Mouse (Mus musculus) forebrain, embryonic 11.5 days (tissue): ENCODE data around the gene Thy1. TPM values are rescaled to one million over a fixed set of nuclear protein-coding genes. Genes with fewer than 3 reads are reported as not detected.

Experiments
- ATAC-seq: fragments of 200-750 bp; cut with Nextera tagmentation; replicated peaks from 2 replicates; pipeline ENCODE4 v1.8.0; 2017; ENCODE audit warnings: moderate TSS enrichment; ENCODE audit not compliant: low FRiP score
- DNase-seq: peaks from one replicate; pipeline ENCODE4 v3.0.0-alpha.2; 2017; ENCODE audit warnings: low spot score
- H3K27ac ChIP-seq: fragments of 300-500 bp; sonication (generic); 2 replicates; pipeline ENCODE4 v1.5.1; 2014; ENCODE audit warnings: low read depth, low read length
- H3K27me3 ChIP-seq: fragments of 300-500 bp; sonication (generic); 2 replicates; pipeline ENCODE4 v1.6.1; 2014; ENCODE audit warnings: mild to moderate bottlenecking, low read length, mixed read lengths; ENCODE audit not compliant: control insufficient read depth, insufficient read depth
- H3K36me3 ChIP-seq: fragments of 300-500 bp; sonication (generic); 2 replicates; pipeline ENCODE4 v1.6.1; 2014; ENCODE audit warnings: mild to moderate bottlenecking, low read length, moderate library complexity, mixed read lengths; ENCODE audit not compliant: control insufficient read depth, insufficient read depth
- H3K4me1 ChIP-seq: fragments of 300-500 bp; sonication (generic); replicated peaks from 2 replicates; pipeline ENCODE4 v1.6.1; 2014; ENCODE audit warnings: low read length, mixed read lengths; ENCODE audit not compliant: control insufficient read depth, insufficient read depth
- H3K4me2 ChIP-seq: fragments of 300-500 bp; sonication (generic); 2 replicates; pipeline ENCODE4 v1.6.1; 2014; ENCODE audit warnings: low read depth, mild to moderate bottlenecking, low read length, moderate library complexity, mixed read lengths; ENCODE audit not compliant: severe bottlenecking
- H3K4me3 ChIP-seq: fragments of 300-500 bp; sonication (generic); 2 replicates; pipeline ENCODE4 v1.5.1; 2014; ENCODE audit warnings: low read depth, low read length
- H3K9ac ChIP-seq: fragments of 300-500 bp; sonication (generic); 2 replicates; pipeline ENCODE4 v1.6.1; 2014; ENCODE audit warnings: low read length
- H3K9me3 ChIP-seq: fragments of 300-500 bp; sonication (generic); 2 replicates; pipeline ENCODE4 v1.6.1; 2016; ENCODE audit warnings: low read length, mixed read lengths; ENCODE audit not compliant: control insufficient read depth
- WGBS: fragments of 180-500 bp; shearing (Covaris S2); extraction: QIAGEN DNeasy Blood & Tissue Kit; methylation state at CpG from one replicate; pipeline ENCODE4 v1.1.7; 2014; 5-methylcytosine and 5-hydroxymethylcytosine counted together
- polyA plus RNA-seq: library from polyadenylated mRNA; unstranded; fragments of >200 nt; fragmentation: Nextera tagmentation; extraction: Ambion mirVana; gene quantifications from 2 replicates; pipeline ENCODE4 v1.2.1, GENCODE M21; 2014

Thy1 gene
- polyA plus RNA-seq, 1 experiment from 2014 or later: not detected

- no peak overlapping the region for H3K4me2 ChIP-seq
- H3K9me3 ChIP-seq: no peaks in the 10 kb centered on the region
- H3K4me3 ChIP-seq: no peak overlapping the region
- H3K9ac ChIP-seq: no peak overlapping the region
- H3K4me1 ChIP-seq: no peaks in the 10 kb centered on the region
- no peaks in the 10 kb centered on the region for H3K27me3 ChIP-seq
- H3K27ac ChIP-seq: no peak overlapping the region
- no peaks in the 10 kb centered on the region for H3K36me3 ChIP-seq
- ATAC-seq (no peak), DNase-seq (no peak)
- 82% methylated on average over 5 of the region's 5 CpGs for WGBS
Measured at GRCm38 (mm10) chr9:44029580-44030236, 13.5 kb upstream of the Thy1 start.

DNA sequence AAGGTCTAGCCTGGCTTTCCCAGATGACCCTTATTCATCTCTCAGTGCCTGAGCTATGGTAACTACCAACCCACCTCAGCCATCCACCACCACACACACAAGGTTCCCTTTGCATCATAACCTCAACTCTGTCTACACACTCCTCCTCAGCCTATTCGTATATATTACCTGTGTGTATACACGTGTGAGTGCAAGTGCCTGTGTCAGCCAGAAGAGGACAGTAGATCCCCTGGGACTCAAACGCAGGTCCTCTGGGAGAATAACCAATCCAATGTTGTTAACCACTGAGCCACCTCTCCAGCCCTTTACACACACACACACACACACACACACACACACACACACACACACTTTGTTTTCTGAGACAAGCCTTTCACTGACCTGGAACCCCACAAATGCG is 12.5 kb upstream of the Thy1 start:
- ATAC-seq: no peak
- H3K27me3 ChIP-seq: no peaks in the 10 kb centered on the region
- H3K36me3 ChIP-seq: no peaks in the 10 kb centered on the region
- no peak overlapping the region for H3K4me2 ChIP-seq
- 85% methylated on average over 4 of the region's 4 CpGs for WGBS
- no peak overlapping the region for H3K27ac ChIP-seq
- no peaks in the 10 kb centered on the region for H3K9me3 ChIP-seq
- DNase-seq: no peak
- H3K4me3 ChIP-seq: no peak overlapping the region
- no peak overlapping the region for H3K9ac ChIP-seq
- H3K4me1 ChIP-seq: no peaks in the 10 kb centered on the region

- no peaks in the 10 kb centered on the region for H3K27me3 ChIP-seq
- DNase-seq: no peak
- no peaks in the 10 kb centered on the region for H3K4me1 ChIP-seq
- no peaks in the 10 kb centered on the region for H3K9me3 ChIP-seq
- H3K36me3 ChIP-seq: no peaks in the 10 kb centered on the region
- no peak overlapping the region for H3K9ac ChIP-seq
- no peak for ATAC-seq
- WGBS: 87% methylated on average over 5 of the region's 5 CpGs
- no peak overlapping the region for H3K4me2 ChIP-seq
- no peak overlapping the region for H3K4me3 ChIP-seq
- H3K27ac ChIP-seq: no peak overlapping the region
Measured at GRCm38 (mm10) chr9:44031079-44031478, 12.1 kb upstream of the Thy1 start.

- 85% methylated on average over 4 of the region's 4 CpGs for WGBS
- ATAC-seq: no peak
- no peaks in the 10 kb centered on the region for H3K9me3 ChIP-seq
- H3K4me3 ChIP-seq: no peak overlapping the region
- no peak overlapping the region for H3K4me2 ChIP-seq
- H3K27me3 ChIP-seq: no peaks in the 10 kb centered on the region
- no peaks in the 10 kb centered on the region for H3K36me3 ChIP-seq
- H3K4me1 ChIP-seq: no peaks in the 10 kb centered on the region
- no peak overlapping the region for H3K27ac ChIP-seq
- DNase-seq: no peak
- no peak overlapping the region for H3K9ac ChIP-seq
Measured at GRCm38 (mm10) chr9:44031946-44032345, 11.2 kb upstream of the Thy1 start.

- H3K27ac ChIP-seq: no peak overlapping the region
- no peak overlapping the region for H3K4me3 ChIP-seq
- 96% methylated on average over 5 of the region's 5 CpGs for WGBS
- ATAC-seq (no peak), DNase-seq (no peak)
- H3K36me3 ChIP-seq: no peaks in the 10 kb centered on the region
- H3K9ac ChIP-seq: no peak overlapping the region
- H3K4me2 ChIP-seq: no peak overlapping the region
- H3K27me3 ChIP-seq: no peaks in the 10 kb centered on the region
- H3K9me3 ChIP-seq: no peaks in the 10 kb centered on the region
- H3K4me1 ChIP-seq: no peaks in the 10 kb centered on the region
Measured at GRCm38 (mm10) chr9:44033317-44033716, 9.9 kb upstream of the Thy1 start.

DNA sequence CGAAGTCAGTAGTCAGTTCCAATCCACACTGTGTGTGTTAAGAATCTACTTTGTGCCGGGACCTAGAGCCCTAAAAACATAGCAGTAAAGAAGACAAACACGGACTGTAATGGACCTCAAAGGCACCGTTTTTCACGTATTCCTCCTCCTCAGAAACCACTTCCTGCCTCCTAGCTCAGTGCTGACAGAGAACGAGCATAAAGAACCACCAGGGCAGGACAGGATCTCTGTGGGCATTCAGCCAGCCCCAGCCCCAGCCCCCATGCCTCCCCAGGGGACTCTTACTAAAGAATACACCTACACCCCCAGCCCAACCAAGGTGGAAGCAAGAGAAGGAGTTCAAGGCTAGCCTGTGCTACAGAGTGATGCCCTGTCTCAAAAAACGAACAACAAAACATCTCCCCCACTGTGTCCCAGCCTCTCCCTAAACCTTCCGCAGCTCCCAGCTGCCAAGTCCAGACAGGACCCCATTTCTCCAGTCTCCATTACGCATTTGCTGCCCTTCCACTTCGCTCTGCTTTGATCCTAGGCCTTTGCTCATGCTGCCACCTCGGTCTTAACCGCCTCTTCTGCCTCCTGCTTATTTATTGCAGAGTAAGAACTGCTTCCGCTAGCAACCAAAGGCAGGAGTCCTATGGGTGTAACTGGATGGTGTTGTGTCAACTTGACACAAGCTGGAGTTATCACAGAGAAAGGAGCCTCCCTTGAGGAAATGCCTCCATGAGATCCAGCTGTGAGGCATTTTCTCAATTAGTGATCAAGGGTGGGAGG is 9.0 kb upstream of the Thy1 start:
- H3K27me3 ChIP-seq: no peaks in the 10 kb centered on the region
- WGBS: 76% methylated on average over 13 of the region's 13 CpGs

GRCm38 (mm10) chr9:44037106-44037505 is 6.1 kb upstream of the Thy1 start:
- Histone ChIP-seq H3K4me2 (no peak overlapping the region), H3K4me1 (no peaks in the 10 kb centered on the region), H3K27ac (no peak overlapping the region), H3K9ac (no peak overlapping the region), H3K27me3 (peaks cover 4% of the 10 kb centered on the region), H3K36me3 (no peaks in the 10 kb centered on the region), H3K4me3 (no peak overlapping the region), H3K9me3 (no peaks in the 10 kb centered on the region)
- WGBS: 92% methylated on average over 5 of the region's 5 CpGs
- no peak for ATAC-seq
- DNase-seq: no peak

More for the DNA sequence above, 9.0 kb upstream of the Thy1 start:
- Histone ChIP-seq H3K27ac (no peak overlapping the region), H3K4me1 (no peaks in the 10 kb centered on the region), H3K36me3 (no peaks in the 10 kb centered on the region), H3K4me3 (no peak overlapping the region), H3K9me3 (no peaks in the 10 kb centered on the region), H3K4me2 (no peak overlapping the region), H3K9ac (no peak overlapping the region)
- DNase-seq: no peak
- ATAC-seq: no peak

GRCm38 (mm10) chr9:44041511-44042395 is 1.4 kb upstream of the Thy1 start:
- 64% methylated on average over 7 of the region's 7 CpGs for WGBS
- no peak overlapping the region for H3K9ac ChIP-seq
- no peak overlapping the region for H3K4me3 ChIP-seq
- ATAC-seq (no peak), DNase-seq (no peak)
- peaks cover 32% of the 10 kb centered on the region for H3K27me3 ChIP-seq
- no peak overlapping the region for H3K4me2 ChIP-seq
- H3K36me3 ChIP-seq: no peaks in the 10 kb centered on the region
- no peaks in the 10 kb centered on the region for H3K9me3 ChIP-seq
- H3K4me1 ChIP-seq: peaks cover 10% of the 10 kb centered on the region
- H3K27ac ChIP-seq: no peak overlapping the region
